Mouse (Mus musculus): ENCODE data around the gene Nutm1.

GRCm38 (mm10) chr2:112289507-112289906 lies 30.4 kb upstream of the Nutm1 start:
- no peak for TF ChIP-seq HCFC1 (IDR thresholded peaks at IDR 0.05; ENCODE audit: borderline replicate concordance, insufficient read depth, low read length)
- no peak for TF ChIP-seq MAFK (IDR thresholded peaks at IDR 0.05; ENCODE audit: insufficient read depth, low read depth, low read length)
- no peak for TF ChIP-seq ZC3H11A (IDR thresholded peaks at IDR 0.05; ENCODE audit: borderline replicate concordance, low read depth, low read length)
- TF ChIP-seq ZNF384 (IDR thresholded peaks at IDR 0.05; ENCODE audit: low read depth, low read length), result no peak
